Mouse (Mus musculus) kidney, postnatal 36 days (tissue): Measurements from ENCODE around the gene Stfa2.
"Not testable (repeated sequence)": the region's sequence is repeated elsewhere in the genome, so short reads cannot be mapped to it uniquely, and the experiment has no call there.

Experiments used
- DNase-seq, 2 experiments: peaks; one replicate each; pipeline ENCODE4 v3.0.0; 2021 to 2022; ENCODE audit warnings: mixed read lengths in 2 of 2

The Stfa2 gene

DNA sequence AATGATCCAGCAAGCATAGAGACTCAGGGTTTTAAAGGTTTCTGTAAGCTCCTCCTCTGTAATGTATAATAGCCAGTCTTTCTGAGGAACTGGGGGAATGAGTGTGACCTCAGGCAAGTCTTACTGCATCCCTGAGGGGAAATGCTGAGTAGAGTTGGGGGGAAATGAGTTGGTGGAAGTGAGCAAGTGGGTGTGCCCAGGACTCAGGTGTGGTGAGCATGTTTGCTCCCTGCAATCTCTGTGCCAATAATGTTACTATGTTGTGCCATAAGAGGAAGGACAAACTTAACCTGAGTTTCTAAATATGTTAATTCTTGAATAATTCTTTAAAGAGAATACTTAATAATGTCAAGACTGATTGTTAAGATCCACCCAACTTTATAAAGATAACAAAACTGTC lies at the start of gene Stfa2:
TSS of gene Stfa2 (minus strand) at position 101 of the 400 bp plus-strand sequence.
- DNase-seq, result no peak

DNA sequence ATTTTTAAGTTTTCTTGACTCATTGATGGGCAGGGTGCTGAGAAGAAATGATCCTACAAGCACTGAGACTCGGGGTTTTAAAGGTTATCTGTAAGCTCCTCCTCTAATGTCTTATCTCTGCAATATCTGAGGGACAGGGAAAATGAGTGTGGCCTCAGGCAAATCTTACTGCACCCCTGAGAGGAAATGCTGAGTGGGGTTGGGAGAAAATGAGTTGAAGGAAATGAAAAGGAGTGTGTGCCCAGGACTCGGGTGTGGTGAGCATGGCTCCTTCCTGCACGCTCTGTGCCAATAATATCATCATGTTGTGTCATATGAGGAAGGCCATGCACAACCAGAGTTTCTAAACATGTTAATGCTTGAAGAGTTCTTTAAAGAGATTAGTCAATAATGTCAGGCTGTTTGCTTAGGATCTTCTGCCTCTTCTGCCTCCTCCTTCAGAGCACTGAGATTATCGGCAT lies 47.1 kb upstream of the Stfa2 start, which contains the start of gene Stfa3:
TSS of gene Stfa3 (minus strand) at position 51 of the 461 bp plus-strand sequence.
- no peak for DNase-seq

DNA sequence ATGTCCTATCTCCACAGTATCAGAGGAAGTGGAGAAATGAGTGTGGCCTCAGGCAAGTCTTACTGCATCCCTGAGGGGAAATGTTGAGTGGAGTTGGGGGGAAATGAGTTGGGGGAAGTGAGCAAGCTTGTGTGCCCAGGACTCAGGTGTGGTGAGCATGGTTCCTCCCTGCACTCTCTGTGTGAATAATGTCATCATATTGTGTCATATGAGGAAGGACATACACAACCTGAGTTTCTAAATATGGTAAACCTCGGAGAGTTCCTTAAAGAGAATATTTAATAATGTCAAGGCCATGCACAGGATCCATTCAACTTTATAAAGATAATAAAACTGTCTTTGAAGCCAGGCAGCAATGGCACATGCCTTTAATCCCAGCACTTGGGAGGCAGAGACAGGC lies 12.7 kb upstream of the Stfa2 start:
- DNase-seq, result not testable (repeated sequence)

DNA sequence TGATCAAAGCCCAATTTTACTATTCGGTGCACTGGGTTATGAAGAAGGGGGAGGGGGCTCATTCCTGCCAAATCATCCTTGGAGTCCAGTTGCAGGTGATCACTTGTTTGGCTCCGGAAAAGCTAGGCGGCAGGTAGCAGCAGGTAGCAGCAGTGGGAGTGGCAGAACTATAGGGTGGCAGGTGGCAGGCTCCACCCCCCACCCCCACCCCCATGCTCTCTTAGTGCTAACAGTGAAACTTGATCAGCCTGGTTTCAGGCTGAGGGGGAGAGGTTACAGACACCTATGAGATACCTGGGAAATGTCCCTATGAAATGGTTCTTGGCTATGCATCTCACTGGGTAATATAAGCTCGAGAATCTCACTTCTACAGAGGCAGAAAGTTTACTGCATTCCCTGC lies 19.2 kb downstream of the Stfa2 start:
- DNase-seq, result no peak

DNA sequence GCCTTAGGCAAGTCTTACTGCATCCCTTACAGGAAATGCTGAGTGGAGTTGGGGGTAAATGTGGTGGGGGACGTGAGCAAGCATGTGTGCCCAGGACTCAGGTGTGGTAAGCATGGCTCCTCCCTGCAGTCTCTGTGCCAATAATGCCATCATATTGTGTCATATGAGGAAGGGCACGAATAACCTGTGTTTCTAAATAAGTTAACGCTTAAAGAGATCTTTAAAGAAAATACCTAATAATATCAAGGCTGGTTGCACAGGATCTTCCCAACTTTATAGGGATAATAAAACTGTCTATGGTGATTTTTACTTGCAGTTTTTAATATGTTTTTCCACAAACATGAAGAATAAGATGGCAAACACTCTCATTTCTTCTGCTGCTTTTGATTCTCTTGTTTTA lies 40.6 kb downstream of the Stfa2 start, which contains the start of gene BC100530:
TSS of gene BC100530 (minus strand) at position 101 of the 400 bp plus-strand sequence.
- DNase-seq, result not testable (repeated sequence)
